Mouse (Mus musculus): ENCODE results near the gene Fbxo45.
A peak's percentile ranks its signal among the peaks of the same experiment; 100 is the strongest.

The Fbxo45 gene

DNA sequence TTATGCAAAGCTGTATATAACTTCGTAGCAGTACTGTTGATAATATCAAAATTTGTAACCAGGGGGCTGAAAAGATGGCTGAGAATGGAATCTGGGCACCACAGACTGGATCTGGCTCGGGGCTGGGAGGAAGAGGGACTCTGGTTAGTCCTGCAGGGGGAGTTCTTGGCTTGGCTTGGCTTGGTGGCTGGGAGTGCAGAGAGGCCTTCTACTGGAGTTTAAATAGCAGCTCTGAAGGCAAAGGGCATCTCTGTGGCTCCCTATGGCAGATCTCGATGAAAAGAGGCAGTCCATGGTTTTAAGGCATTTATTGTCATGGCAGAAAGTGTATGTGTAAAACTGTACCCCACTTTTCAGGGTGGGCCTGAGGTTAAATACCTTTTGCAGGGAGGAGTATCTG is 42.1 kb downstream of the Fbxo45 start:
- DNase-seq (ENCODE audit: low read depth, low spot score), result no peak

DNA sequence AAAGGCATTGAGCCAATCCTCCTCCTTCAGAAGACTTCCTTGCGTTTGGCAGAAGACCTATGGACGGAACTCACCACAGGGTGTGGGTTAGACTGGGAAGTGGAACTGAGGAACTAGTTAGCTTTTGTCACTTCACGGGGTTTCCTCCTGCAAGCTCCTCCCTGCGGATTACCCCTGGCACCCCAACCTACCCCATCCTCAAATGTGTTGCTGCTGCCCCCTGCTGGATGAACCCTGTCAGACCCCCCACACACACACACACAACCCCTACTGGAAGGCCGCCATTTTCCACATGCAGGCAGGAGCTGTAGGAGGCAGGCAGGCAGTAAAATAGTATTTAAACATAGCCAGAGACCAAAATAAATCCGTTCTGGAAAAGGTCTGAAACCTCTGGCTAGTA is 44.3 kb downstream of the Fbxo45 start:
- no peak for DNase-seq (ENCODE audit: low read depth, low spot score)

GRCm38 (mm10) chr16:32201004-32201325 is 46.0 kb downstream of the Fbxo45 start:
- peak; percentile 17 for DNase-seq (ENCODE audit: low read depth, low spot score)

GRCm38 (mm10) chr16:32200256-32201003 is 46.5 kb downstream of the Fbxo45 start:
- peak; percentile 54 for DNase-seq (ENCODE audit: low read depth, low spot score)

- DNase-seq (ENCODE audit: low read depth, low spot score), result no peak
Observed at GRCm38 (mm10) chr16:32190011-32190441, 56.9 kb downstream of the Fbxo45 start.

- DNase-seq (ENCODE audit: low read depth, low spot score), result no peak
Observed at GRCm38 (mm10) chr16:32189109-32189508, 57.8 kb downstream of the Fbxo45 start.

- no peak for DNase-seq (ENCODE audit: low read depth, low spot score)
Observed at GRCm38 (mm10) chr16:32186056-32186455, 60.9 kb downstream of the Fbxo45 start.
